Mouse (Mus musculus): ENCODE data around the gene Gls.
A peak's percentile ranks its signal among the peaks of the same experiment; 100 is the strongest.

The Gls gene

DNA sequence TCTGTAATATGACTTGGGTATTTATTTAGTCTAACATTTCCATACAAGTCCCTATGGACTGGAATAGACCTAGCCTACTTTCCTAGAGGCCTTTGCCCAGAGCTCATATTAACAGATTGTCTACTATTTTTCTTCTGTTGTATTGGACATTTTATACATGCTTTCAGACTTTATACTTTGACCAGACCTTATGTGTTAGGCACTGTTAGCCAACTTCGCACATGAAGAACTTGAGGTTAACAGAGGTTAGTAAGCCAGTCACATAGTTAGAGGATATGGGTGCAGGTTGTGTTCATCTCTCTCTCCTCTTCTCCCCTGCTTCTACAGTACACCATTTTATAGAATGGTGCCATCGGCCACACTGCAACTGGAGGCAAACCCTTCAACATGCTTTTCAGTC, 75.0 kb downstream of the Gls start:
- no peak for DNase-seq (ENCODE audit: extremely low spot score)

DNA sequence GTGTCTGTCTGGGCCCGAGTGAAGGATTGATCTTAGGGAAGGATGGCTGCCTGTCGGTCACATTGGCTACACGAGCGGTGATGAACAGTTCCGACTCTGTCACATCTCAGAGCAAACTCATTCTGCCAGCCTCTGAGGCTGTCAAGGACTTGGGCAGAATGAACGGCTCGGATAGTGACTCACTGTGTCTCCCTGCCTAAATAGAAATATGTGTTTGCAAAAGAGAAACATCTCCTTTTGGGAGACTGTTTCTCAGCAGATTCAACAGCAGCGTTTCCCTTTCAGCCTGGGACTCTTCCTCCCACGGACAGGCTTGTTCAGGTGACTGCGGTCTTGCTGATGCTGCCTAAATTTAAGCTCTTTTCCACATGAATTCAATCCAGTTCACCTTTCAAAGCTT, 76.7 kb downstream of the Gls start:
- no peak for DNase-seq (ENCODE audit: extremely low spot score)

DNA sequence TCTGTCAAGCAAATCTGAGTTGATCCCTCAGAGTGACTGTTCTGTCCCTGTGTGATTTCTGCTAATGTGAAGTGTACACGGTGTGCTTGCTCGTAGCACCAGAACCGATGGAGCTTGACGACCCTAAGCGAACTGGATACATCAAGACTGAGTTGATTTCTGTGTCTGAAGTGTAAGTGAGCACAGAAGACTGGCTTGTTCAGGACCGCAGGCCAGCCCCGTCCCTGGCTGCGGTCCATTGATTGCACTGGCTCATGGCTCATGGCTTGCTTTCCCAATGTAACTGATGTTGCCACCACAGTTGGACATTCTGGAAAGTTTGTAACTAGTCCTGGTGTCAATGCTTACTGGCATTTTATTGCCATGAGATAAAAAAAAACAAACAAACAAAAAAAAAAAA, 78.1 kb downstream of the Gls start:
- no peak for DNase-seq (ENCODE audit: extremely low spot score)

- DNase-seq (ENCODE audit: extremely low spot score), result no peak
These were observed 80.1 kb downstream of the Gls start for GRCm38 (mm10) chr1:52152936-52153335.

GRCm38 (mm10) chr1:52152369-52152768, 80.7 kb downstream of the Gls start:
- DNase-seq (ENCODE audit: extremely low spot score), result no peak

GRCm38 (mm10) chr1:52151166-52151565, 81.9 kb downstream of the Gls start:
- DNase-seq (ENCODE audit: extremely low spot score), result no peak

GRCm38 (mm10) chr1:52150676-52151075, 82.4 kb downstream of the Gls start:
- DNase-seq (ENCODE audit: extremely low spot score), result no peak

DNA sequence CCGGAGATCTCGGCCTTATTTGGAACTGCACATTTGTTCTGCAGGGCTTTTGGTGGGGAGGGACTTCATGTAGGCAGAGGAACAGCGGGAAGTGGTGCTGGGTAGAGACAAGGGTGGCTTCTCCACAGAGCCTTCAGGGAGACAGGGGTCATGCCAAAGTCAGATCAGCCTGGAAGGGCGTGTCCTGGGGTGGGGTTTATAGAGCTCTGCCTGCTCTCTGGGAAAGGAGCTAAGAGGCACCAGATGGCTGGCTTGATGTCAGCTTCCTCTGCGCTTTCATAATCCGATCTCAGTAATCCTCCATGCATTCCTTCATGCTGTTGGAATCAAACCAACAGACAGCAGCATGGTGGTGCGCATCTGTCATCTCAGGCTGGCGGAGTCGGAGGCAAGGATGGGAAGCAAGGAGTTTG, 83.1 kb downstream of the Gls start:
- DNase-seq (ENCODE audit: extremely low spot score), result no peak

GRCm38 (mm10) chr1:52148696-52149095, 84.3 kb downstream of the Gls start:
- DNase-seq (ENCODE audit: extremely low spot score), result no peak

DNA sequence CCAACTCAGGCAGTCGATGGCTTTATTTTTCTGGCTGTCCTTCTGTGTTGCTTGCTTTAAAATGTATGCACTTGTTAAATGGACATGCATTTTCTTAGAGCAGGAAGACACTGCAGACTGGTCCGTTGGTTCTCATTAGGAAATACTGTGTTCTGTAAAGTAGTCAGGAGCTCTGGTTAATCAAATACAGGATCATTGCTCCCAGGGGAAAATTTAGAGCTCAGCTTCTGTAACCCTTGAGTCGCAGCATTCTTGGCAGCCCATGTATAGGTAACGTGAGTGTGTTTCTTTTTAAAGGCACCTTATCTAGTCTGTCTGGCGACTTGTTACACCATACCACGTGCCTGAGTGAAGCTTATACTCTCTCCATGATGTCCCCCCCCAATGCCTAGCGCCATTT, 84.9 kb downstream of the Gls start:
- no peak for DNase-seq (ENCODE audit: extremely low spot score)

- no peak for DNase-seq (ENCODE audit: extremely low spot score)
These were observed 85.6 kb downstream of the Gls start for GRCm38 (mm10) chr1:52147431-52147830.

- DNase-seq (ENCODE audit: extremely low spot score), result peak; percentile 53
These were observed 86.6 kb downstream of the Gls start for GRCm38 (mm10) chr1:52146214-52146970.

DNA sequence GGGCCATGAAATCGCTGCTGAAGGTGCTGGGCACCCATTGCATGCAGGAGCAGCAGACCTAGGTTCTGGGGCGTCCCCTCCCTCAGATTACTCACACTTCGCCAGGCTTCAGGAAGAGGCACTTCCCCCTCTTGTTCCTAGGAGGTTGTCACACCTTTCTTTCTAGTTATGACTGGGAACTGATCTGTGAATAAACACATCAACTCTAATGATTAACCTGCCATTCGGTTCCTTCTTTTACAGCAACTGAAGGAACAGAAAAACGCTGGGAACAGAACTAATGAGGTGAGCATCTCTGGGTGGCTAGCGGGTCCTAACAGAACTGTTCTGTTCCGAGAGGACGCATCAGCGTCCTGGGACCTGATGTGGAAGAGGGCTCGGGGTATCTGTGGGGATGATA, 88.1 kb downstream of the Gls start:
- no peak for DNase-seq (ENCODE audit: extremely low spot score)

DNA sequence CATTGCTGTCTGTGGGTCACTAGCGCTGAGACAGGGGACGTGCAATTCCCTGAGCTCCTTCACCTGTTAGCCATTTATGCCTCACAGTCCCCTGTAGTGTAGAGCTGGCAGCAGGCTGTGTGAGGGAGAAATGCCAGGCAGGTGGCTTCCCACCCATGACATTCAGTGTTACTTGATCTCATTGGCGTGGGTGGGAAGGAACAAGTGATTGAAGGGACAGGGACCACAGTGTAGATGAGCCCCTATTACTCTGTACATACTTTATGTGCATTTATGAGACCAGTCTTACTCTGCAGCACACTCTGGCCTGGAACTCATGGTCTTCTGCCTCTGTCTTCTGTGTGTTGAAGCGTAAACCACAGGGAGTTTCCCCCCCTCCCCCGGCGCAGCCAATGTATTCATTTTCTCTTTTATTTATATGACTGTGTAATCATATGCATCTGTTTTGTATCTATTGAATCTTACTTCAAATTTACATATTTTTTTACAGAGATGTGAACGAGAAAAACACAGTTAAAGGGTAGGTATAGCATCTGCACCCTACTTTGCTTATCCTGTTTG, 89.4 kb downstream of the Gls start:
- DNase-seq (ENCODE audit: extremely low spot score), result no peak

GRCm38 (mm10) chr1:52143191-52143590, 89.8 kb downstream of the Gls start:
- no peak for DNase-seq (ENCODE audit: extremely low spot score)

GRCm38 (mm10) chr1:52142117-52142516, 90.9 kb downstream of the Gls start:
- DNase-seq (ENCODE audit: extremely low spot score), result no peak

DNA sequence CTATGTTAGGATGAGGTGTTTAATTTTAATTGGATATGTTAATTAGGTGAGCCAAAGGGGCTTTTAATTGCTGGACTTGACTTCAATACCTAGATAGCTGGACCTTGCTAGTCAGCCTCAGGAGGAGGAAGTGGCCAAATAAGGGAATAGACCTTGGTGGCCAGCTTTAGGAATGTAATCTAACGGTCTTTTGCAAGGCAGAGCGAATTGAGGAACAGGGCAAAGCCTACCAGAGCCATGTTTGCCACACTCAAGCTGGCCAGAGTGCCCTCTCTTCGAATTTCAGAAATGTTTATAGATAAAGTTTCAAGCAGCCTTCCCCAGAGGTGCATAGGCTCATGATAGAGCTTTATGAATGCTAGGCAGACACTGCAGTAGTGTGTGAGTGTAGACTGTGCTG, 91.5 kb downstream of the Gls start:
- no peak for DNase-seq (ENCODE audit: extremely low spot score)

GRCm38 (mm10) chr1:52140534-52140933, 92.5 kb downstream of the Gls start:
- no peak for DNase-seq (ENCODE audit: extremely low spot score)

DNA sequence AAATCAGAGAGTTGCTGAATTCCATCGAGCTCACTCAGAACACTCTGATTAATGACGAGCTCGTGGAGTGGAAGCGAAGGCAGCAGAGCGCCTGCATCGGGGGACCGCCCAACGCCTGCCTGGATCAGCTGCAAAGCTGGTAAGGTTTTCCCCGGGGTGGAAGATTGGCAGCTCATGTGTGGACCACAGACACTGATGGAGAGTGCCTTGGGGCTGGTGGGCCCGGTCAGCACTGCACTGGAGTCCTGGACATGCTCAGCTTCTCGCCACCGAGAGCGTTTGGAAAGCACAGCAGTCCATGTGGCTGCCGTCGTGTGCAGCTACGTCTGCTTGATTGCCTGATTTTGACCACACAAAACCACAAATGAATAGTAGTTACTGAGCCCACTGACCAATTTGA, 95.7 kb downstream of the Gls start:
- no peak for DNase-seq (ENCODE audit: extremely low spot score)

- DNase-seq (ENCODE audit: extremely low spot score), result no peak
These were observed 99.8 kb downstream of the Gls start for GRCm38 (mm10) chr1:52133254-52133653.

DNA sequence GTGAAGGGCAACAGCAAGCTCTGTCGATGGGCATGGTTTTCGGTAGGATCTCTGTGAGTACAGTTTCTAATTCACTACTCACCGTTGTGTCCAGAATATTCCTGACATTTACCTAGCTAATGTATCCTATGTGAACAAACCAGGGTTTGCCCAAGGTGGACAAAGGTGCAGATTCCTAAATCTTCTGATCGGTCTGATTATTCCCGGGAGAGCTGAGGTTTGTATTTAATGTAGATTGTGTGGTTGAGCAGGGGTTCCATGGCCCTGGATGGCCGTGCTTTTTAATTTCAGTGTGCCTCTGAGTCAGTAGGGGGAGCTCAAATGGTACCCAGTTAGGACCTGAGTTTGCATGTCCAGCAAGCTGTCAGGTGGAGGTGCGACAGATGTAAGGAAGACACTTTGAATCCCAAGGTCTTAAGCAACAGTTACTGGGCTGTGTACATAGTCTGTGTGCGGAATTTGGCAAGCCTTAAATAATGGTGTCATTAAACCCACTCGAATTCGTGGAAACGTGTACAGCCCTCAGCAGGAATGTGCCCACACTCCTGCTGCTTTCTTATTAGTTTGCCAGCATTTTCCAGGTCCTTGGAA, 101.2 kb downstream of the Gls start:
- DNase-seq (ENCODE audit: extremely low spot score), result no peak

DNA sequence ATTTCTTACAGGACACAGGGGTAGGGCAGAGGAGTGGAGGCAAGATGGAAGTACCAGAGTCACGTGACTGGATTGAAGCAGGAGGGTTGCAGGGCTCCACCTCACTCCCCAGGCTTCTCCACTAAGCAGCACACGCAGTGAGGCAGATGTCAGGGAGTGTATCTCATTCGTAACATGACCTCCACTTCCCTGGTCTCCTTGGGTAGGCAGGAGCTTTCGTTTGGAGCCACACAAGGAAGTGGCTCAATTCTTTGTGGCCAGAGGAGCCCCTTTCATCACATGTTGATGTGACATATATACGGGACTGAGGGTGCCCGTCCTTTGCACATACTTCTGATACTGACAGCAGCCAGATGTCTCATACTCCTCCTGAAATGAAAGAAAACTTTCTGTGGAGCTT, 103.2 kb downstream of the Gls start:
- no peak for DNase-seq (ENCODE audit: extremely low spot score)

- DNase-seq (ENCODE audit: extremely low spot score), result no peak
These were observed 105.7 kb downstream of the Gls start for GRCm38 (mm10) chr1:52127350-52127749.
